Mouse (Mus musculus) neural tube, embryonic 13.5 days (tissue): ENCODE results near the gene Osr1. TPM values are rescaled to one million over a fixed set of nuclear protein-coding genes. Genes with fewer than 3 reads are reported as not detected.

Experiments used
- ATAC-seq: fragments of 200-750 bp; cut with Nextera tagmentation; 2 replicates; pipeline ENCODE4 v1.8.0; 2017; ENCODE audit warnings: low read depth, mild to moderate bottlenecking, moderate TSS enrichment, moderate library complexity
- H3K27ac ChIP-seq: fragments of 300-500 bp; sonication (generic); replicated peaks from 2 replicates; pipeline ENCODE4 v1.5.1; 2015; ENCODE audit warnings: moderate library complexity, mild to moderate bottlenecking, inconsistent platforms
- H3K27me3 ChIP-seq: fragments of 300-500 bp; sonication (generic); 2 replicates; pipeline ENCODE4 v1.6.1; 2015; ENCODE audit warnings: mild to moderate bottlenecking, inconsistent platforms
- H3K36me3 ChIP-seq: fragments of 300-500 bp; sonication (generic); 2 replicates; pipeline ENCODE4 v1.6.1; 2015; ENCODE audit warnings: mild to moderate bottlenecking, inconsistent platforms
- H3K4me1 ChIP-seq: fragments of 300-500 bp; sonication (generic); replicated peaks from 2 replicates; pipeline ENCODE4 v1.6.1; 2015; ENCODE audit warnings: inconsistent platforms
- H3K4me2 ChIP-seq: fragments of 300-500 bp; sonication (generic); 2 replicates; pipeline ENCODE4 v1.6.1; 2015; ENCODE audit warnings: inconsistent platforms, mild to moderate bottlenecking, moderate library complexity
- H3K4me3 ChIP-seq: fragments of 300-500 bp; sonication (generic); 2 replicates; pipeline ENCODE4 v1.5.1; 2015; ENCODE audit warnings: mild to moderate bottlenecking, inconsistent platforms
- H3K9ac ChIP-seq: fragments of 300-500 bp; sonication (generic); 2 replicates; pipeline ENCODE4 v1.6.1; 2015; ENCODE audit warnings: moderate library complexity, mild to moderate bottlenecking, inconsistent platforms
- H3K9me3 ChIP-seq: fragments of 300-500 bp; sonication (generic); 2 replicates; pipeline ENCODE4 v1.6.1; 2016; ENCODE audit warnings: inconsistent platforms
- WGBS: fragments of 180-500 bp; shearing (Covaris S2); methylation state at CpG from one replicate; pipeline ENCODE4 v1.1.7; 2015; 5-methylcytosine and 5-hydroxymethylcytosine counted together
- polyA plus RNA-seq: library from polyadenylated mRNA; unstranded; fragments of >200 nt; fragmentation: Nextera tagmentation; extraction: Ambion mirVana; gene quantifications from 2 replicates; pipeline ENCODE4 v1.2.1, GENCODE M21; 2015

Osr1 gene
- polyA plus RNA-seq, 1 experiment from 2014 or later: 12.3 TPM

- H3K9ac ChIP-seq: no peak overlapping the region
- no peak overlapping the region for H3K27ac ChIP-seq
- ATAC-seq: no peak
- peaks cover 99% of the 10 kb centered on the region for H3K27me3 ChIP-seq
- WGBS: 10% methylated on average over 4 of the region's 4 CpGs
- H3K4me2 ChIP-seq: no peak overlapping the region
- H3K9me3 ChIP-seq: no peaks in the 10 kb centered on the region
- no peak overlapping the region for H3K4me3 ChIP-seq
- H3K36me3 ChIP-seq: no peaks in the 10 kb centered on the region
- peaks cover 42% of the 10 kb centered on the region for H3K4me1 ChIP-seq
Observed at GRCm38 (mm10) chr12:9578591-9578990, 8.7 kb downstream of the Osr1 start.

GRCm38 (mm10) chr12:9579301-9580030 is 9.6 kb downstream of the Osr1 start:
- under 1% methylated on average over 31 of the region's 31 CpGs for WGBS
- Histone ChIP-seq H3K27me3 (peaks cover 99% of the 10 kb centered on the region), H3K9ac (no peak overlapping the region), H3K36me3 (no peaks in the 10 kb centered on the region), H3K4me3 (no peak overlapping the region), H3K27ac (no peak overlapping the region), H3K4me2 (no peak overlapping the region), H3K9me3 (no peaks in the 10 kb centered on the region), H3K4me1 (peaks cover 37% of the 10 kb centered on the region)
- ATAC-seq: no peak

GRCm38 (mm10) chr12:9580041-9580905 is 10.4 kb downstream of the Osr1 start:
- Histone ChIP-seq H3K9ac (no peak overlapping the region), H3K36me3 (no peaks in the 10 kb centered on the region), H3K9me3 (no peaks in the 10 kb centered on the region), H3K4me3 (peak overlapping the region; percentile 4; the same call in 1 of the 2 replicates), H3K4me2 (peak overlapping the region; percentile 34), H3K27ac (no peak overlapping the region), H3K4me1 (peaks cover 39% of the 10 kb centered on the region), H3K27me3 (peaks cover 93% of the 10 kb centered on the region)
- no peak for ATAC-seq
- WGBS: 1% methylated on average over 33 of the region's 33 CpGs

- Histone ChIP-seq H3K4me1 (peaks cover 37% of the 10 kb centered on the region), H3K36me3 (no peaks in the 10 kb centered on the region), H3K9ac (no peak overlapping the region), H3K27me3 (peaks cover 86% of the 10 kb centered on the region), H3K4me2 (peak overlapping the region; percentile 34), H3K27ac (no peak overlapping the region), H3K9me3 (no peaks in the 10 kb centered on the region), H3K4me3 (no peak overlapping the region)
- ATAC-seq: no peak
- WGBS: 1% methylated on average over 30 of the region's 30 CpGs
Observed at GRCm38 (mm10) chr12:9581011-9581410, 11.1 kb downstream of the Osr1 start.

- no peak overlapping the region for H3K27ac ChIP-seq
- H3K9ac ChIP-seq: no peak overlapping the region
- H3K27me3 ChIP-seq: peaks cover 85% of the 10 kb centered on the region
- peaks cover 35% of the 10 kb centered on the region for H3K4me1 ChIP-seq
- H3K36me3 ChIP-seq: no peaks in the 10 kb centered on the region
- no peak overlapping the region for H3K4me3 ChIP-seq
- no peak for ATAC-seq
- H3K4me2 ChIP-seq: peak overlapping the region; percentile 34; the same call in 1 of the 2 replicates
- WGBS: 5% methylated on average over 12 of the region's 12 CpGs
- no peaks in the 10 kb centered on the region for H3K9me3 ChIP-seq
Observed at GRCm38 (mm10) chr12:9581506-9581905, 11.6 kb downstream of the Osr1 start.

GRCm38 (mm10) chr12:9582248-9582995 is 12.5 kb downstream of the Osr1 start:
- peaks cover 35% of the 10 kb centered on the region for H3K4me1 ChIP-seq
- H3K4me2 ChIP-seq: no peak overlapping the region
- H3K4me3 ChIP-seq: no peak overlapping the region
- WGBS: 4% methylated on average over 14 of the region's 14 CpGs
- no peaks in the 10 kb centered on the region for H3K9me3 ChIP-seq
- no peaks in the 10 kb centered on the region for H3K36me3 ChIP-seq
- no peak overlapping the region for H3K9ac ChIP-seq
- H3K27ac ChIP-seq: no peak overlapping the region
- peaks cover 79% of the 10 kb centered on the region for H3K27me3 ChIP-seq
- no peak for ATAC-seq

- no peak overlapping the region for H3K4me2 ChIP-seq
- no peak overlapping the region for H3K27ac ChIP-seq
- H3K9ac ChIP-seq: no peak overlapping the region
- H3K9me3 ChIP-seq: no peaks in the 10 kb centered on the region
- WGBS: 13% methylated on average over 2 of the region's 2 CpGs
- H3K36me3 ChIP-seq: no peaks in the 10 kb centered on the region
- no peak overlapping the region for H3K4me3 ChIP-seq
- peaks cover 35% of the 10 kb centered on the region for H3K4me1 ChIP-seq
- ATAC-seq: no peak
- H3K27me3 ChIP-seq: peaks cover 70% of the 10 kb centered on the region
Observed at GRCm38 (mm10) chr12:9583380-9583779, 13.5 kb downstream of the Osr1 start.

GRCm38 (mm10) chr12:9584366-9585084 is 14.6 kb downstream of the Osr1 start:
- ATAC-seq: peak; percentile 95
- WGBS: 1% methylated on average over 23 of the region's 23 CpGs
- no peaks in the 10 kb centered on the region for H3K36me3 ChIP-seq
- peak overlapping the region; percentile 44 for H3K4me3 ChIP-seq
- peaks cover 31% of the 10 kb centered on the region for H3K4me1 ChIP-seq
- H3K4me2 ChIP-seq: peak overlapping the region; percentile 69
- peak overlapping the region; percentile 57 for H3K9ac ChIP-seq
- no peaks in the 10 kb centered on the region for H3K9me3 ChIP-seq
- peaks cover 58% of the 10 kb centered on the region for H3K27me3 ChIP-seq
- H3K27ac ChIP-seq: no peak overlapping the region

- H3K4me2 ChIP-seq: peak overlapping the region; percentile 69
- H3K27ac ChIP-seq: no peak overlapping the region
- no peaks in the 10 kb centered on the region for H3K36me3 ChIP-seq
- peak overlapping the region; percentile 44 for H3K4me3 ChIP-seq
- peak overlapping the region; percentile 57 for H3K9ac ChIP-seq
- WGBS: 3% methylated on average over 7 of the region's 7 CpGs
- H3K27me3 ChIP-seq: peaks cover 53% of the 10 kb centered on the region
- peaks cover 31% of the 10 kb centered on the region for H3K4me1 ChIP-seq
- H3K9me3 ChIP-seq: no peaks in the 10 kb centered on the region
- peak; percentile 66 for ATAC-seq
Observed at GRCm38 (mm10) chr12:9585085-9585453, 15.2 kb downstream of the Osr1 start.

- Histone ChIP-seq H3K4me1 (peaks cover 14% of the 10 kb centered on the region), H3K9me3 (no peaks in the 10 kb centered on the region), H3K36me3 (no peaks in the 10 kb centered on the region), H3K4me3 (no peak overlapping the region), H3K4me2 (no peak overlapping the region), H3K9ac (no peak overlapping the region), H3K27ac (no peak overlapping the region), H3K27me3 (peaks cover 27% of the 10 kb centered on the region)
- WGBS: 81% methylated on average over 1 of the region's 1 CpGs
- no peak for ATAC-seq
Observed at GRCm38 (mm10) chr12:9587732-9588131, 17.8 kb downstream of the Osr1 start.

- H3K27me3 ChIP-seq: peaks cover 8% of the 10 kb centered on the region; the same call in 1 of the 2 replicates
- no peak overlapping the region for H3K4me3 ChIP-seq
- peaks cover 9% of the 10 kb centered on the region; the same call in 1 of the 2 replicates for H3K4me1 ChIP-seq
- no peak overlapping the region for H3K9ac ChIP-seq
- H3K36me3 ChIP-seq: no peaks in the 10 kb centered on the region
- H3K27ac ChIP-seq: no peak overlapping the region
- no peaks in the 10 kb centered on the region for H3K9me3 ChIP-seq
- WGBS: 75% methylated on average over 7 of the region's 7 CpGs
- ATAC-seq: no peak
- no peak overlapping the region for H3K4me2 ChIP-seq
Observed at GRCm38 (mm10) chr12:9589561-9590134, 19.7 kb downstream of the Osr1 start.
